Mouse (Mus musculus): ENCODE data around the gene Agfg2. TPM values are rescaled to one million over a fixed set of nuclear protein-coding genes. Genes with fewer than 3 reads are reported as not detected.
"Not testable (repeated sequence)": the region's sequence is repeated elsewhere in the genome, so short reads cannot be mapped to it uniquely, and the experiment has no call there.

The Agfg2 gene
- total RNA-seq, 1 experiment = 12.5 TPM

DNA sequence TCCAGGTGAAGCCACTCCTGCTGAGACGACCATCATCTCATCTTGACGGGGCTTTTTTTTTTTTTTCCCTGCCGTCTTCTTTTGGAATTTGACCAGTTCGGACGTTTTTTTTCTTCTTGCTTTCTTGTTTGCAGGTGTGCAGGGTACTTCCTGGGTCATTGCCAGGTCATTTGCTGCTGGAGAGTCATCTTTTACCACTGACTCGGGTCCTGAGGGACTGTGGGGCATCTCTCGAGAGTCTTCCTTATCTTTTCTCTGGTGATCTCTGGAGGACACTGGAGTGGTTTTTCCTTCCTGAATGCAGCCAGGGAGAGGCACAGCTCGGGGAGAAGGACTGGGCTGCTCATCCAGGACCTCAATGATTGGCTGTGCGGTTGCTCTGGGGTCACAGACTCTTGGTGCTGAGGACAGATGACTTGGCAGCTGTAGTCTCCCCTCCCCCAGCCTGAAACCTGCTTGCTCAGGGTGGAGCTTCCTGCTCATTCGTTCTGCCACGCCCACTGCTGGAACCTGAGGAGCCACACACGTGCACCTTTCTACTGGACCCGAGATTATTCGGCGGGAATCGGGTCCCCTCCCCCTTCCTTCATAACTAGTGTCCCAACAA is 36.1 kb upstream of the Agfg2 start:
- H3K9ac ChIP-seq (ENCODE audit: insufficient read depth, low read depth, low read length, poor library complexity, severe bottlenecking); H3K27ac ChIP-seq (ENCODE audit: insufficient read depth, low read depth, low read length, poor library complexity, severe bottlenecking); in situ Hi-C loops (cut with MboI; ENCODE audit: low sequenced_read_pairs in 2 of 2, unreplicated experiment in 2 of 2); H3K36me3 ChIP-seq (ENCODE audit: control insufficient read depth, insufficient read depth, low read length, poor library complexity, severe bottlenecking); H3K4me1 ChIP-seq (ENCODE audit: control insufficient read depth in 2 of 2, insufficient read depth in 2 of 2, low read length in 2 of 2, poor library complexity in 1 of 2); DNase-seq (ENCODE audit: low read depth, low spot score); H3K9me3 ChIP-seq (ENCODE audit: control insufficient read depth, insufficient read depth, low read depth, low read length): not testable (repeated sequence)
- H3K4me3 ChIP-seq (ENCODE audit: insufficient read depth in 1 of 2, low read depth in 1 of 2, low read length in 2 of 2, poor library complexity in 1 of 2, severe bottlenecking in 1 of 2) = 0 out of 4 replicates have a peak overlapping the region, but pooled peaks of 1 of the 2 experiments have one; percentile 30
- TF ChIP-seq MAFK (IDR thresholded peaks at IDR 0.05; ENCODE audit: insufficient read depth, low read depth, low read length) = 0 out of 2 replicates have a peak, but pooled peaks have one; percentile 19
- TF ChIP-seq ZNF384 (IDR thresholded peaks at IDR 0.05; ENCODE audit: low read depth, low read length) = 0 out of 2 replicates have a peak, but pooled peaks have one; percentile 29

DNA sequence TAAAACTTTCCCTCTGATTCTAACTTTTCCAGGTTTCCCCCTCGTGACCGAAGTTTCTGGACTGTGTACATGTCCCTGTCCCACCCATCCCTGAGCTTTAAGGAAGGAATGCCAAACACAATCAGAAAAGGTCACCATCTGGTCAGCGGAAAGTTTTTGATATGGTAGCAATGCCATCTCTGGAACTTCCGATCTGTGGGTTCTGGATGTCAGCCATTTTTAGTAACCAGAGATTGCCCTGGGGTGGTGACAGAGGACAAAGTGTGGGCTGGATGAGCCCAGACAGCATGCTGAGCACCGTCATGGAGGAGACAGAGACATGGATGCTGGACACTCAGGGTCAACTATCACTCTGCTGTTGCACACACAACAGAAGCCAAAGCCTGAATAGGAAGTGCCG is 34.6 kb upstream of the Agfg2 start:
- H3K4me1 ChIP-seq (ENCODE audit: control insufficient read depth in 2 of 2, insufficient read depth in 2 of 2, low read length in 2 of 2, poor library complexity in 1 of 2) = peaks cover 0 to 10% of the 10 kb centered on the region in 2 experiments; a peak in 2 of 4 replicates
- no peak overlapping the region for H3K9ac ChIP-seq (ENCODE audit: insufficient read depth, low read depth, low read length, poor library complexity, severe bottlenecking)
- TF ChIP-seq ZNF384 (IDR thresholded peaks at IDR 0.05; ENCODE audit: low read depth, low read length) = no peak
- no peak for TF ChIP-seq MAFK (IDR thresholded peaks at IDR 0.05; ENCODE audit: insufficient read depth, low read depth, low read length)
- no peak for TF ChIP-seq ZC3H11A (IDR thresholded peaks at IDR 0.05; ENCODE audit: borderline replicate concordance, low read depth, low read length)
- TF ChIP-seq CHD2 (IDR thresholded peaks at IDR 0.05; ENCODE audit: low read depth, low read length) = no peak
- H3K36me3 ChIP-seq (ENCODE audit: control insufficient read depth, insufficient read depth, low read length, poor library complexity, severe bottlenecking) = no peaks in the 10 kb centered on the region
- no peak overlapping the region for H3K27ac ChIP-seq (ENCODE audit: insufficient read depth, low read depth, low read length, poor library complexity, severe bottlenecking)
- in situ Hi-C loops (cut with MboI; ENCODE audit: low sequenced_read_pairs in 2 of 2, unreplicated experiment in 2 of 2) = no loop called here
- no peaks in the 10 kb centered on the region for H3K9me3 ChIP-seq (ENCODE audit: control insufficient read depth, insufficient read depth, low read depth, low read length)
- no peak for DNase-seq (ENCODE audit: low read depth, low spot score)
- no peak overlapping the region for H3K4me3 ChIP-seq (ENCODE audit: insufficient read depth in 1 of 2, low read depth in 1 of 2, low read length in 2 of 2, poor library complexity in 1 of 2, severe bottlenecking in 1 of 2)

DNA sequence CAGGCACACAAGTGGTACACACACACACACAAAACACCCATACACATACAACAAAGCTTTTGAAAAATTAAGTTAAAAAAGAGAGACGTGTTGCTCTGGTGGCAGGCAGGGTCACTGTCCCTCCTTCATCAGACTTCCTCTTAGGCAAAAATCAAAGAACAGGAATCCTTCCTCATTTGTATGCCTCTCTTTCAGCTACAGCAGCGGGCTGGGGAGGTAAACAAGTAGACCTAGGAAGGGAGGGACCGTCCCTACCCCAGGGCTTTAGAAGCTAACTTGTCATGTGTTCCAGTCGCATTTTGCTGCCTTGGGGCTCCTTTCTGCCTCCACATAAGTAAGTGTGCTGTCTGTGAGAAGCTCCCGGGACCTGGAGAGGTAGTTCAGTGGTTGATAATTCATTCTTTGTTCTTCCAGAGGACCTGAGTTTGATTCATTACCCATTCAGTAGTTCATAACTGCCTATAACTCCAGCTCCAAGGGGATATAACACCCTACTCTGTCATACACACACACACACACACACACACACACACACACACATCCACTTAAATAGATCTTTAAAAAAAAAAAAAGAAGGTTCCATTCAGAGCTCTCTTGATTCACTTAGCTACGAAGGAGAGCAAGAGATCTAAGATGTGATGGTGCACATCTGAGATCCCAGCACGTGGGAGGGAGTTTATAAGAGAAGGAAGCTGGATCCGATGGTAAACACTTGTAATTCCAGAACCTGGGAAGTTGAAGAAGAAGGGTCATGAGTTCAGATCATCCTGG is 33.7 kb upstream of the Agfg2 start:
- Histone ChIP-seq H3K4me3 (ENCODE audit: insufficient read depth in 1 of 2, low read depth in 1 of 2, low read length in 2 of 2, poor library complexity in 1 of 2, severe bottlenecking in 1 of 2) (no peak overlapping the region), H3K9me3 (ENCODE audit: control insufficient read depth, insufficient read depth, low read depth, low read length) (no peaks in the 10 kb centered on the region), H3K4me1 (ENCODE audit: control insufficient read depth in 2 of 2, insufficient read depth in 2 of 2, low read length in 2 of 2, poor library complexity in 1 of 2) (peaks cover 0 to 10% of the 10 kb centered on the region in 2 experiments; a peak in 2 of 4 replicates), H3K9ac (ENCODE audit: insufficient read depth, low read depth, low read length, poor library complexity, severe bottlenecking) (no peak overlapping the region), H3K36me3 (ENCODE audit: control insufficient read depth, insufficient read depth, low read length, poor library complexity, severe bottlenecking) (no peaks in the 10 kb centered on the region), H3K27ac (ENCODE audit: insufficient read depth, low read depth, low read length, poor library complexity, severe bottlenecking) (no peak overlapping the region)
- TF ChIP-seq ZC3H11A (IDR thresholded peaks at IDR 0.05; ENCODE audit: borderline replicate concordance, low read depth, low read length) (no peak), HCFC1 (IDR thresholded peaks at IDR 0.05; ENCODE audit: borderline replicate concordance, insufficient read depth, low read length) (no peak), MAFK (IDR thresholded peaks at IDR 0.05; ENCODE audit: insufficient read depth, low read depth, low read length) (no peak), CHD2 (IDR thresholded peaks at IDR 0.05; ENCODE audit: low read depth, low read length) (no peak), ZNF384 (IDR thresholded peaks at IDR 0.05; ENCODE audit: low read depth, low read length) (no peak)
- DNase-seq (ENCODE audit: low read depth, low spot score) = no peak
- in situ Hi-C loops (cut with MboI; ENCODE audit: low sequenced_read_pairs in 2 of 2, unreplicated experiment in 2 of 2) = no loop called here

DNA sequence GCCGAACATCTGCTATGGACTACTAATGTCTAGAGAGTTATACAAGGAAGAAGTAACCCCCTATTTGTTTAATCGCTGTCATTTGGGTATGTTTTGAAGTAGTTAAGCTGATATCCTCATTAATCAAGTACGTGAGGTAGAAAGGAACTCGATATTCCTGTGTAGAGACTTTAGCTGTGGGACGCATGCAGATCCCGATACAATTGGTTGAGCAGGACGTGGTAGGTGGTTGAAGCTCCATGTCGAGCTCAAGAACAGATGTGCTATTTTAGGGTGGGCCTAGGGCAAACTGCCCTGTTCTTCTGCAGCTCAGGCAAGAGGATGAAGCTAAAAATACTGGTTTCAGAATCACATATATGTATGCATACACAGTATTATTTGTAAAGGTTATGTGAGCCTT is 31.2 kb upstream of the Agfg2 start:
- TF ChIP-seq MAFK (IDR thresholded peaks at IDR 0.05; ENCODE audit: insufficient read depth, low read depth, low read length) = no peak
- in situ Hi-C loops (cut with MboI; ENCODE audit: low sequenced_read_pairs in 2 of 2, unreplicated experiment in 2 of 2) = no loop called here
- Histone ChIP-seq H3K9me3 (ENCODE audit: control insufficient read depth, insufficient read depth, low read depth, low read length) (no peaks in the 10 kb centered on the region), H3K4me1 (ENCODE audit: control insufficient read depth in 2 of 2, insufficient read depth in 2 of 2, low read length in 2 of 2, poor library complexity in 1 of 2) (peaks cover 0 to 8% of the 10 kb centered on the region in 2 experiments; a peak in 1 of 4 replicates), H3K9ac (ENCODE audit: insufficient read depth, low read depth, low read length, poor library complexity, severe bottlenecking) (no peak overlapping the region), H3K4me3 (ENCODE audit: insufficient read depth in 1 of 2, low read depth in 1 of 2, low read length in 2 of 2, poor library complexity in 1 of 2, severe bottlenecking in 1 of 2) (no peak overlapping the region), H3K36me3 (ENCODE audit: control insufficient read depth, insufficient read depth, low read length, poor library complexity, severe bottlenecking) (no peaks in the 10 kb centered on the region), H3K27ac (ENCODE audit: insufficient read depth, low read depth, low read length, poor library complexity, severe bottlenecking) (no peak overlapping the region)
- no peak for DNase-seq (ENCODE audit: low read depth, low spot score)

Measured in ES-E14 (cell line).